Mouse (Mus musculus) heart, postnatal 0 days (tissue): Measurements from ENCODE around the gene Phf21a. TPM values are rescaled to one million over a fixed set of nuclear protein-coding genes. Genes with fewer than 3 reads are reported as not detected.
A peak's percentile ranks its signal among the peaks of the same experiment; 100 is the strongest.

Experiments used
- ATAC-seq: fragments of 200-750 bp; cut with Nextera tagmentation; 2 replicates; pipeline ENCODE4 v1.8.0; 2017; ENCODE audit warnings: low read depth, moderate number of reproducible peaks, moderate library complexity; ENCODE audit not compliant: insufficient read depth
- DNase-seq: peaks from one replicate; pipeline ENCODE4 v3.0.0-alpha.2; 2016; ENCODE audit warnings: low spot score
- H3K27ac ChIP-seq: fragments of 300-500 bp; sonication (generic); 2 replicates; pipeline ENCODE4 v1.5.1; 2014; ENCODE audit warnings: low read depth, mild to moderate bottlenecking
- H3K27me3 ChIP-seq: fragments of 300-500 bp; sonication (generic); 2 replicates; pipeline ENCODE4 v1.6.1; 2014; ENCODE audit warnings: low read length, mixed read lengths; ENCODE audit not compliant: control insufficient read depth, insufficient read depth
- H3K36me3 ChIP-seq: fragments of 300-500 bp; sonication (generic); replicated peaks from 2 replicates; pipeline ENCODE4 v1.6.1; 2014; ENCODE audit warnings: low read length, mixed read lengths; ENCODE audit not compliant: control insufficient read depth, insufficient read depth
- H3K4me1 ChIP-seq: fragments of 300-500 bp; sonication (generic); 2 replicates; pipeline ENCODE4 v1.6.1; 2014; ENCODE audit warnings: antibody characterized with exemption; ENCODE audit not compliant: control insufficient read depth, insufficient read depth
- H3K4me2 ChIP-seq: fragments of 300-500 bp; sonication (generic); 2 replicates; pipeline ENCODE4 v1.6.1; 2014; ENCODE audit warnings: low read depth, mild to moderate bottlenecking, low read length, moderate library complexity
- H3K4me3 ChIP-seq: fragments of 300-500 bp; sonication (generic); 2 replicates; pipeline ENCODE4 v1.5.1; 2014; ENCODE audit warnings: low read depth, low read length
- H3K9ac ChIP-seq: fragments of 300-500 bp; sonication (generic); replicated peaks from 2 replicates; pipeline ENCODE4 v1.6.1; 2014; ENCODE audit warnings: low read depth, low read length, mixed read lengths
- H3K9me3 ChIP-seq: fragments of 300-500 bp; sonication (generic); replicated peaks from 2 replicates; pipeline ENCODE4 v1.6.1; 2016; ENCODE audit warnings: low read length; ENCODE audit not compliant: control insufficient read depth
- CTCF ChIP-seq: IDR thresholded peaks from 2 replicates; pipeline ENCODE4 v1.5.1; 2016; ENCODE audit warnings: antibody characterized with exemption, control low read depth, low read depth
- EP300 ChIP-seq: IDR thresholded peaks from 2 replicates; pipeline ENCODE4 v1.6.1; 2016; ENCODE audit warnings: antibody characterized with exemption, low read depth
- WGBS: fragments of 180-500 bp; shearing (Covaris S2); extraction: QIAGEN DNeasy Blood & Tissue Kit; methylation state at CpG from one replicate; pipeline ENCODE4 v1.1.7; 2014; 5-methylcytosine and 5-hydroxymethylcytosine counted together
- polyA plus RNA-seq: library from polyadenylated mRNA; unstranded; fragments of >200 nt; fragmentation: Nextera tagmentation; extraction: Ambion mirVana; gene quantifications from 2 replicates; pipeline ENCODE4 v1.2.1, GENCODE M21; 2015
- total RNA-seq: library from RNA; depleted of rRNA; stranded (reverse); fragments of >200 nt; gene quantifications from 2 replicates; pipeline ENCODE4 v1.2.3, GENCODE M21; 2014; ENCODE audit warnings: low replicate concordance

The Phf21a gene
- total and polyA plus RNA-seq, 2 experiments from 2014 or later = 9.9 to 41.0 TPM

DNA sequence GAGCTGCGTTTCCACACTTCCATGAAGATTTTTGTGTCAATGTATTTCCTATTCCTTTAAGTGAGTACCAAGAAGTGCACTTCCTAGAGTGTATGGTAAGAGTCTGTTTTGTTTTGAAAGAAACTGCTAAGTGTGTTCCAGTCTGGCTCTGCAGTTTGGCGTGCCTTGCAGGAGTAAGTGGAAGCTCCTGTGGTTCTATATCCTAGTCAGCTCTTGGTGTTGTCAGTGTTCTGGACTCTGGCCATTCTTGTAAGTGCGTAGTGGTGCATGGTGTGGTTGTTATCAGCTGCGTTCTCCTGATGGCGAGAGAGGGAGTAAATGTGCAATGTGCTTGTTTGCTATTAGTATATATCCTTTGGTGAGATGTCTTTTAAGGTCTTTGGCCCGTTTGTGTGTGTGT is 7.9 kb downstream of the Phf21a start:
- no peak overlapping the region for H3K4me3 ChIP-seq
- peaks cover 4% of the 10 kb centered on the region for H3K9me3 ChIP-seq
- no peak for TF ChIP-seq CTCF
- TF ChIP-seq EP300 = no peak
- H3K9ac ChIP-seq = no peak overlapping the region
- H3K27ac ChIP-seq = no peak overlapping the region
- no peaks in the 10 kb centered on the region for H3K27me3 ChIP-seq
- ATAC-seq = peak; percentile 84
- peaks cover 5% of the 10 kb centered on the region; the same call in 1 of the 2 replicates for H3K4me1 ChIP-seq
- DNase-seq = peak; percentile 65
- WGBS = 38% methylated on average over 6 of the region's 6 CpGs
- H3K36me3 ChIP-seq = no peaks in the 10 kb centered on the region
- no peak overlapping the region for H3K4me2 ChIP-seq

DNA sequence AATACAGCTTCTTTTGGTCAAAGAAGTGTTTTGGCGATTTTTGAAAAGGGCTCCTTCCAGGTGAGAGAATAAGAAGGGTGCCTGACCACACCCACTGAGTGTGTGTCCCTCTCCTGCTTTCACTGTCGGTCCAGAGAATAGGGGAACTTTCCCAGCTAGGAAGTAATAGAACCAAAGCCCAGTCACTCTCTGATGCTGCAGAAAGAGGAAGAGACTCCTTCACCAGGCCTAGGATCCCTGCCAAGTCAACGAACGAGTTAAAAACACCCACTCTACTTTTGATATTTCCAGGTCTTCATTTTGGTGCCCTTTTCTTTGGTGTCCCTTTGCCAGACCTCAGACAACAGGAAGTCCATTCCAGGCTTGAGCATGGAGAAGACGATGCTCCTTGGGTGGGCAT is 31.6 kb downstream of the Phf21a start:
- H3K9ac ChIP-seq = no peak overlapping the region
- DNase-seq = no peak
- H3K9me3 ChIP-seq = no peaks in the 10 kb centered on the region
- TF ChIP-seq EP300 = no peak
- TF ChIP-seq CTCF = no peak
- WGBS = 60% methylated on average over 5 of the region's 5 CpGs
- H3K4me2 ChIP-seq = no peak overlapping the region
- no peak overlapping the region for H3K27ac ChIP-seq
- no peak overlapping the region for H3K4me3 ChIP-seq
- no peak for ATAC-seq
- no peaks in the 10 kb centered on the region for H3K27me3 ChIP-seq
- H3K36me3 ChIP-seq = no peaks in the 10 kb centered on the region
- no peaks in the 10 kb centered on the region for H3K4me1 ChIP-seq

- H3K4me3 ChIP-seq = no peak overlapping the region
- 75% methylated on average over 8 of the region's 8 CpGs for WGBS
- H3K27me3 ChIP-seq = no peaks in the 10 kb centered on the region
- H3K9me3 ChIP-seq = no peaks in the 10 kb centered on the region
- ATAC-seq = no peak
- no peak for DNase-seq
- no peak for TF ChIP-seq CTCF
- no peaks in the 10 kb centered on the region for H3K4me1 ChIP-seq
- H3K27ac ChIP-seq = no peak overlapping the region
- H3K4me2 ChIP-seq = no peak overlapping the region
- no peaks in the 10 kb centered on the region for H3K36me3 ChIP-seq
- H3K9ac ChIP-seq = no peak overlapping the region
These were observed 32.4 kb downstream of the Phf21a start for GRCm38 (mm10) chr2:92125330-92125729.

DNA sequence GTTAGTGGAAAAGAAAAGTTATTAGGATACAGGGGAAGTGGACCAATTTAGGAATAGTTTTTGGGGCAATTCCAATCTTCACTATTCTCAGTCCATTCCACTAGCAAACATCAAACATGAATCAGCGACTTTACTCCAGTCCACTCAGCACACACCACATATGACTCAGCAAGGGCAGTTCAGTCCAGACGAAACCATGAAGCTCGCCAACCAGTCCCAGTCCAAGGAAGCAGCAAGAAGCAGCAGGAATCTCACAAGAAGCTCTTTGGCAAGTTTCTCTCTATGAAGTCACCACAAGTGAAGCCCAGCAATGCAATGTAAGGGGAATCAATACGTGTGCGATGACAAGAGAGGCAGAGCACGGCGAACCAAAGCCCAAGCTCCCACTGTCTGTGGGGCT is 37.2 kb downstream of the Phf21a start:
- Histone ChIP-seq H3K9ac (no peak overlapping the region), H3K9me3 (no peaks in the 10 kb centered on the region), H3K4me1 (no peaks in the 10 kb centered on the region), H3K4me2 (no peak overlapping the region), H3K36me3 (no peaks in the 10 kb centered on the region), H3K27me3 (no peaks in the 10 kb centered on the region), H3K27ac (no peak overlapping the region), H3K4me3 (no peak overlapping the region)
- TF ChIP-seq CTCF (no peak), EP300 (no peak)
- 88% methylated on average over 7 of the region's 7 CpGs for WGBS
- no peak for DNase-seq
- ATAC-seq = no peak

DNA sequence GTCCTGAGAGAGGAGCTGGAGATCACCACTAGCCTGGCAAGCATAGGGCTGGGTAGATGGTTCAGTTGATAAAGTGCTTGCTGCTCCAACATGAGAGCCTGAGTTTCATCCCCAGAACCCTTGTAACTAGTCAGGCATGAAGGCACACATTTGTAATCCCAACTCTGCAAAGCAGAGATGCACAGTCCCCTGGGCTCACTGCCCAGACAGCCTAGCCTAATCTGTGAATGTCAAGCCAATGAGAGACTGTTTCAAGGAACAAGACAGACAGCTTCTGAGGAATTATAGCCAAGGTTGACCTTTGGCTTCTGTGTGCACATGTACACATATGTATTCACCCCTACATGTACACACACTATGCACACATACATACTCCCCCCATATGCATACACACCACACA is 45.8 kb downstream of the Phf21a start:
- TF ChIP-seq CTCF (no peak), EP300 (no peak)
- no peaks in the 10 kb centered on the region for H3K36me3 ChIP-seq
- no peaks in the 10 kb centered on the region for H3K9me3 ChIP-seq
- no peak; the same call in 1 of the 2 replicates for ATAC-seq
- H3K27ac ChIP-seq = no peak overlapping the region
- no peak for DNase-seq
- peaks cover 8% of the 10 kb centered on the region; the same call in 1 of the 2 replicates for H3K4me1 ChIP-seq
- H3K27me3 ChIP-seq = no peaks in the 10 kb centered on the region
- H3K9ac ChIP-seq = no peak overlapping the region
- H3K4me3 ChIP-seq = no peak overlapping the region
- no peak overlapping the region for H3K4me2 ChIP-seq

DNA sequence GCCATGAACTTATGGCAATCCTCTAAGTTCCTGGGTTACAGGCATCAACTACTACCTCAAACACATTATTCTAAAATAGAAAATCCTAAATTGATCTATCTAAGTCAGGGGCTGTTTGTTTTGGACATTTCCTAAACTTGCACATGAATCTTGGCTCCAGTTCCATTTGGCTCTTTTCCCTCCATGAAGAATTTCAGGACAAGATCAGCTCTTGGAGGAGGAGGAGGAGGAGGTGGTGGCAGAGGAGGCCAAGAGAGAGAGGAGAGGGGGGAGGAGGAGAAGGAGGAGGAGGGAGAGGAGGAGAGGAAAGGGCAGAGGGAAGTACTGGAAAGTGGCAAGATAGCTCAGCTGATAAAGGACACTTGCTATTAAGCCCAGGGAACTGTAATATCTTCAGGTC is 46.4 kb downstream of the Phf21a start:
- H3K36me3 ChIP-seq = no peaks in the 10 kb centered on the region
- no peak overlapping the region for H3K4me3 ChIP-seq
- no peak for TF ChIP-seq CTCF
- TF ChIP-seq EP300 = no peak
- peaks cover 8% of the 10 kb centered on the region; the same call in 1 of the 2 replicates for H3K4me1 ChIP-seq
- no peak overlapping the region for H3K4me2 ChIP-seq
- DNase-seq = no peak
- ATAC-seq = no peak
- no peaks in the 10 kb centered on the region for H3K9me3 ChIP-seq
- no peak overlapping the region for H3K27ac ChIP-seq
- no peak overlapping the region for H3K9ac ChIP-seq
- H3K27me3 ChIP-seq = no peaks in the 10 kb centered on the region
